Mouse (Mus musculus): ENCODE measurements around the gene Vsig8.

Vsig8 gene

GRCm38 (mm10) chr1:172555638-172556037 is at the start of gene Vsig8:
TSS of gene Vsig8 (plus strand) at chr1:172555938.
- DNase-seq = no peak

- DNase-seq = no peak
Measured at GRCm38 (mm10) chr1:172507001-172507400, 48.7 kb upstream of the Vsig8 start.

- DNase-seq = no peak
Measured at GRCm38 (mm10) chr1:172507701-172508100, 48.0 kb upstream of the Vsig8 start.

GRCm38 (mm10) chr1:172508172-172508571 is 47.6 kb upstream of the Vsig8 start:
- DNase-seq = no peak

GRCm38 (mm10) chr1:172509235-172509634 is 46.5 kb upstream of the Vsig8 start:
- DNase-seq = no peak

- DNase-seq = no peak
Measured at GRCm38 (mm10) chr1:172509983-172510382, 45.8 kb upstream of the Vsig8 start.

GRCm38 (mm10) chr1:172510421-172510972 is 45.2 kb upstream of the Vsig8 start:
- DNase-seq = no peak

GRCm38 (mm10) chr1:172512962-172513361 is 42.8 kb upstream of the Vsig8 start:
- peak; percentile 81 for DNase-seq

- peak; percentile 72 for DNase-seq
Measured at GRCm38 (mm10) chr1:172513525-172514212, 42.1 kb upstream of the Vsig8 start.

GRCm38 (mm10) chr1:172514213-172514529 is 41.6 kb upstream of the Vsig8 start:
- peak; percentile 48 for DNase-seq

GRCm38 (mm10) chr1:172514551-172515268 is 41.0 kb upstream of the Vsig8 start:
- DNase-seq = no peak

GRCm38 (mm10) chr1:172515396-172515795 is 40.3 kb upstream of the Vsig8 start:
- no peak for DNase-seq

GRCm38 (mm10) chr1:172518013-172518412 is 37.7 kb upstream of the Vsig8 start:
- DNase-seq = peak; percentile 54

- DNase-seq = no peak
Measured at GRCm38 (mm10) chr1:172519644-172520043, 36.1 kb upstream of the Vsig8 start.

- peak; percentile 89 for DNase-seq
Measured at GRCm38 (mm10) chr1:172520576-172521440, 34.9 kb upstream of the Vsig8 start, which contains the start of gene Cfap45. TSS of gene Cfap45 (plus strand) at chr1:172520801.

GRCm38 (mm10) chr1:172522524-172522923 is 33.2 kb upstream of the Vsig8 start:
- DNase-seq = no peak

GRCm38 (mm10) chr1:172523699-172524101 is 32.0 kb upstream of the Vsig8 start:
- DNase-seq = no peak

GRCm38 (mm10) chr1:172525027-172525764 is 30.5 kb upstream of the Vsig8 start:
- no peak for DNase-seq

GRCm38 (mm10) chr1:172525971-172526370 is 29.8 kb upstream of the Vsig8 start:
- DNase-seq = no peak

- no peak for DNase-seq
Measured at GRCm38 (mm10) chr1:172526380-172527081, 29.2 kb upstream of the Vsig8 start.

GRCm38 (mm10) chr1:172527431-172527830 is 28.3 kb upstream of the Vsig8 start:
- no peak for DNase-seq

- DNase-seq = peak; percentile 91
Measured at GRCm38 (mm10) chr1:172528701-172529100, 27.0 kb upstream of the Vsig8 start.
